Mouse (Mus musculus): ENCODE results near the gene Iscu. TPM values are rescaled to one million over a fixed set of nuclear protein-coding genes. Genes with fewer than 3 reads are reported as not detected.

Iscu gene
- polyA plus RNA-seq (2015; fragmentation: Nextera tagmentation; extraction: Ambion mirVana), result 111 and 112 TPM in 2 replicates

DNA sequence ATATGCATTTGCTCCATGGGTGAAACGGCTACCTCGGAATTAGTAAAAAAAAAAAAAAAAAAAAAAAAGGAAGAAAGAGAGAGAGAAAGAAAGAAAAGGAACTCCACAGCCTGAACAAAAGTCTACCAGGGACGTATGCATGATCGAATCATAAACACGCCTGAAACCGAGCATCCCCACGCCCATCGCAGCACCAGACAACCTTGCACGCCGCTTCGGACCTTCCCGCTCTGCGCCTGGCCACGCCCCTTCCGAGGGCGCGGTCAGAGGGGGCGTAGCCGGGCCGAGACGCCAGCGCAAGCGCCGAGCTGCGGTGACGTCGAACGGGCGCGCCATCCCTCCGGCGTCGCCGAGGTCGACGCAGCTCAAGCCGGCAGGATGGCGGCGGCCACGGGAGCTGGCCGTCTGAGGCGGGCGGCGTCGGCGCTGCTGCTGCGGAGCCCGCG, at the start of gene Iscu, which contains the start of gene Sart3:
Gene Iscu (plus strand): TSS at position 299 of the 446 bp plus-strand sequence.
Gene Sart3 (minus strand): TSS at position 61 of the 446 bp plus-strand sequence.
- Histone ChIP-seq H3K4me2 (peak within 1 kb of the TSS; percentile 94), H3K4me1 (peaks cover 20% of the 10 kb centered on the region), H3K36me3 (peaks cover 29% of the 10 kb centered on the region), H3K4me3 (replicated peaks) (peak within 1 kb of the TSS; percentile 100), H3K9ac (peak within 1 kb of the TSS; percentile 92), H3K27me3 (replicated peaks) (no peaks in the 10 kb centered on the region), H3K27ac (peak within 1 kb of the TSS; percentile 99), H3K9me3 (no peaks in the 10 kb centered on the region)
- ATAC-seq (ENCODE audit: insufficient read depth, low FRiP score, low read depth), result peak; percentile 89
- 0% methylated on average over 44 of the region's 49 CpGs for WGBS

DNA sequence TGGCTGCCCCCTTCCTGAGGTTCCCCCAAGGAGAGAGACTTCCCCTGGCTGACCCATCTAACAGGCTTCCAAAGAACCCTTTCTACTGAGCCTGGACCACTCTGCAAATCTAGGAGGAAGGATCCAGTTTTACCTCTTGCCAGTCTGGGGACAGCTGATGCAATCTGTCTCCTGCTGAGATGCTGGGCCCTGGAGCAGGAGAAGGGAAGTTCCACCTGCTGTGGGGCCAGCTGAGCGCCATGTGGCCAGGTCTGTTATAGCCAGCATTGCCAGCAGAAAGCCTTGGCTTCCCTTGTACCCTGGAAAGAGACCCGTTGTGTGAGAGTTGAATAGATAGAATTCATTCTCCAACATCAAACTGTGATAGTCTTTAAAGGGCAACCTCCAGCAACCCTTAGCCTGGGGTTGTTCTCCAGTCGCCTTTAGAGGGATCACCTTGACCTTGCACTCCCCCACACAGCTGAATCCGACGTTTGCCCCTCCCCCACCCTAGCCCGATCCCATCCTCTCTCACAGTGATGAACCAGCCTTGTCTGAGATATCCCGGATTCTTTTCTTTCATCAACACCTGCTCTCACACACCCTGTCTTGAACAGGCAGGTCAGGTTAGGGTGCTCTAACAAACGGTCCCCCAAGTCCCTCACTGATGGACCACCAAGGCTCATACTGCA, 48.8 kb upstream of the Iscu start:
- Histone ChIP-seq H3K4me2 (no peak overlapping the region), H3K9ac (no peak overlapping the region), H3K27me3 (replicated peaks) (no peaks in the 10 kb centered on the region), H3K9me3 (no peaks in the 10 kb centered on the region), H3K27ac (no peak overlapping the region), H3K4me3 (replicated peaks) (no peak overlapping the region), H3K4me1 (no peaks in the 10 kb centered on the region), H3K36me3 (no peaks in the 10 kb centered on the region)
- ATAC-seq (ENCODE audit: insufficient read depth, low FRiP score, low read depth), result no peak
- WGBS, result 32% methylated on average over 8 of the region's 8 CpGs

DNA sequence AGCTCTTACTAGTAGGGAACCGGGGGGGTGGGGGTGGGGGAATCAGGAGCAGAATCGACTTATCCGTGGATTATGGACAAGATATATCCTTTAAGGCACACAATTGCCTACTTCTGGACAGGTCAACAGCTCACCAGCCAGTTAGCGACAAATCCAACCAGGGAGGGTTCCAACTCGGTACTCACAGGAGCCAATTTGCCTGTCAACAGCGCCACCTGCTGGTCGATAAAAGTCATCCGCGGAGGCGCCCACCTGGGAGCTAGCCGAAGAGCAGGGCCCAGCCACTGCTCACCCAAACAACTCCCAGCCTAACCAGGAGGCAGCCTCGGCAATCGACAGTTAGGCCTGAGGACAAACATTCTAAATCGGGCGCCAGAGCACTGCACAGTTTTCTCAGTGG, 48.1 kb upstream of the Iscu start, which contains the start of gene 1700069L16Rik:
Gene 1700069L16Rik (minus strand): TSS at position 327 of the 400 bp plus-strand sequence.
- H3K4me3 ChIP-seq (replicated peaks), result no peak within 1 kb of the TSS

GRCm38 (mm10) chr5:113725417-113725816, 47.1 kb upstream of the Iscu start:
- no peak overlapping the region for H3K9ac ChIP-seq
- WGBS, result 68% methylated on average over 12 of the region's 12 CpGs
- no peak for ATAC-seq (ENCODE audit: insufficient read depth, low FRiP score, low read depth)
- no peaks in the 10 kb centered on the region for H3K9me3 ChIP-seq
- H3K36me3 ChIP-seq, result no peaks in the 10 kb centered on the region
- no peak overlapping the region for H3K27ac ChIP-seq
- H3K4me3 ChIP-seq (replicated peaks), result no peak overlapping the region
- no peaks in the 10 kb centered on the region for H3K4me1 ChIP-seq
- H3K27me3 ChIP-seq (replicated peaks), result no peaks in the 10 kb centered on the region
- H3K4me2 ChIP-seq, result no peak overlapping the region

More for the DNA sequence above, 48.1 kb upstream of the Iscu start, which contains the start of gene 1700069L16Rik:
- no peak within 1 kb of the TSS for H3K4me2 ChIP-seq
- no peaks in the 10 kb centered on the region for H3K4me1 ChIP-seq
- H3K27ac ChIP-seq, result no peak within 1 kb of the TSS
- WGBS, result 3% methylated on average over 15 of the region's 15 CpGs
- H3K9me3 ChIP-seq, result no peaks in the 10 kb centered on the region
- H3K27me3 ChIP-seq (replicated peaks), result no peaks in the 10 kb centered on the region
- no peaks in the 10 kb centered on the region for H3K36me3 ChIP-seq
- ATAC-seq (ENCODE audit: insufficient read depth, low FRiP score, low read depth), result peak; percentile 63; the same call in 1 of the 2 replicates
- no peak within 1 kb of the TSS for H3K9ac ChIP-seq

GRCm38 (mm10) chr5:113726618-113727017, 45.9 kb upstream of the Iscu start:
- H3K27me3 ChIP-seq (replicated peaks), result no peaks in the 10 kb centered on the region
- no peak overlapping the region for H3K4me3 ChIP-seq (replicated peaks)

GRCm38 (mm10) chr5:113727238-113727637, 45.3 kb upstream of the Iscu start:
- Histone ChIP-seq H3K27me3 (replicated peaks) (no peaks in the 10 kb centered on the region), H3K27ac (no peak overlapping the region), H3K9me3 (no peaks in the 10 kb centered on the region), H3K4me2 (no peak overlapping the region), H3K36me3 (no peaks in the 10 kb centered on the region), H3K4me1 (no peaks in the 10 kb centered on the region), H3K4me3 (replicated peaks) (no peak overlapping the region), H3K9ac (no peak overlapping the region)
- ATAC-seq (ENCODE audit: insufficient read depth, low FRiP score, low read depth), result no peak
- 54% methylated on average over 12 of the region's 12 CpGs for WGBS

More at GRCm38 (mm10) chr5:113726618-113727017, 45.9 kb upstream of the Iscu start:
- no peak overlapping the region for H3K27ac ChIP-seq
- no peak overlapping the region for H3K4me2 ChIP-seq
- H3K9me3 ChIP-seq, result no peaks in the 10 kb centered on the region
- no peak overlapping the region for H3K9ac ChIP-seq
- WGBS, result 66% methylated on average over 6 of the region's 6 CpGs
- H3K36me3 ChIP-seq, result no peaks in the 10 kb centered on the region
- no peaks in the 10 kb centered on the region for H3K4me1 ChIP-seq
- no peak for ATAC-seq (ENCODE audit: insufficient read depth, low FRiP score, low read depth)

DNA sequence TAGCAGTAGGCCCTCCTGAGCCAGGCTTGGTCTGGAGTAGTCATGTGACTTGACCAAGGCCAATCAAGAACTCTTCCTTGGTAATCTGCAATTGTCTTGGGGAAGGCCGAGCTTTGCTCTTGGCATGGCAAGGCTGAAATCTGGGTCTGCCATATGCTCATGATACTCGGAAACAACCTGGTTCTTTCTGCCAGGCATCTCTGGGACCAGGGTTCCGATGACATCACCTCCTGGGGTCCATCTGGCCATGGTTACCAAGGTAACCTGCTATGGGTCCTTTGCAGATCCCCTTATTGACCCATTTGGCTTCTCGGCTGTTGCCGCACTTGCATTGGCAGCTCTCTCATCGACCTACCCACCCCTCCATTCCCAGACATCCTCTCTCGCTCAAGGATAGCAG, 44.5 kb upstream of the Iscu start:
- Histone ChIP-seq H3K9ac (no peak overlapping the region), H3K9me3 (no peaks in the 10 kb centered on the region), H3K27me3 (replicated peaks) (no peaks in the 10 kb centered on the region), H3K36me3 (no peaks in the 10 kb centered on the region), H3K27ac (no peak overlapping the region), H3K4me2 (no peak overlapping the region), H3K4me1 (no peaks in the 10 kb centered on the region), H3K4me3 (replicated peaks) (no peak overlapping the region)
- no peak for ATAC-seq (ENCODE audit: insufficient read depth, low FRiP score, low read depth)
- WGBS, result 87% methylated on average over 7 of the region's 7 CpGs

DNA sequence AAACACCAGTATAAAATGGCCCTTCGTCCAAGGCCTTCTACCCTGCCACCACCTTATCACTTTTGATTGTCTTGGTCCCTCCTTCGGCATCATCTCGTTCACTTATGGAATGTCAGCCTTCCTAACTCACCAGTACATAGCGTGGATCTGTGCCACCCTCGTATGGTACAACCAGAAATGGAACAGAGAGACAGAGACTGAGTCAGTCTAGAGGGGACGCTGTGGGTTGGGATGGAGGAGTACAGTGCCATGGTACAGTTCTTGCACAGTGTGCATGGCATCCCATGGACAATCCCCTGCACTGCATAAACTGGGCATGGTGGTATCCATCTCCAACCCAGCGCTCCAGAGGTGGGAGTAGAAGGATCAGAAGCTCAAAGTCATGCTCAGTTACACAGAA, 43.9 kb upstream of the Iscu start:
- H3K9ac ChIP-seq, result no peak overlapping the region
- H3K27ac ChIP-seq, result no peak overlapping the region
- no peak for ATAC-seq (ENCODE audit: insufficient read depth, low FRiP score, low read depth)
- H3K27me3 ChIP-seq (replicated peaks), result no peaks in the 10 kb centered on the region
- H3K4me1 ChIP-seq, result no peaks in the 10 kb centered on the region
- H3K4me2 ChIP-seq, result no peak overlapping the region
- WGBS, result 81% methylated on average over 7 of the region's 7 CpGs
- no peaks in the 10 kb centered on the region for H3K9me3 ChIP-seq
- H3K4me3 ChIP-seq (replicated peaks), result no peak overlapping the region
- H3K36me3 ChIP-seq, result no peaks in the 10 kb centered on the region

GRCm38 (mm10) chr5:113730641-113731121, 41.9 kb upstream of the Iscu start:
- no peak overlapping the region for H3K9ac ChIP-seq
- 62% methylated on average over 7 of the region's 7 CpGs for WGBS
- ATAC-seq (ENCODE audit: insufficient read depth, low FRiP score, low read depth), result no peak

GRCm38 (mm10) chr5:113731174-113731573, 41.4 kb upstream of the Iscu start:
- no peak overlapping the region for H3K4me2 ChIP-seq
- peaks cover 3% of the 10 kb centered on the region; the same call in 1 of the 2 replicates for H3K4me1 ChIP-seq
- H3K4me3 ChIP-seq (replicated peaks), result no peak overlapping the region
- no peaks in the 10 kb centered on the region for H3K27me3 ChIP-seq (replicated peaks)
- no peak for ATAC-seq (ENCODE audit: insufficient read depth, low FRiP score, low read depth)
- no peaks in the 10 kb centered on the region for H3K36me3 ChIP-seq
- H3K9me3 ChIP-seq, result no peaks in the 10 kb centered on the region
- no peak overlapping the region for H3K27ac ChIP-seq
- no peak overlapping the region for H3K9ac ChIP-seq
- WGBS, result 85% methylated on average over 7 of the region's 7 CpGs

More at GRCm38 (mm10) chr5:113730641-113731121, 41.9 kb upstream of the Iscu start:
- Histone ChIP-seq H3K4me1 (0 out of 2 replicates have a peak, but pooled peaks cover 3% of the 10 kb centered on the region), H3K27me3 (replicated peaks) (no peaks in the 10 kb centered on the region), H3K36me3 (no peaks in the 10 kb centered on the region), H3K4me3 (replicated peaks) (no peak overlapping the region), H3K4me2 (no peak overlapping the region), H3K9me3 (no peaks in the 10 kb centered on the region), H3K27ac (no peak overlapping the region)

DNA sequence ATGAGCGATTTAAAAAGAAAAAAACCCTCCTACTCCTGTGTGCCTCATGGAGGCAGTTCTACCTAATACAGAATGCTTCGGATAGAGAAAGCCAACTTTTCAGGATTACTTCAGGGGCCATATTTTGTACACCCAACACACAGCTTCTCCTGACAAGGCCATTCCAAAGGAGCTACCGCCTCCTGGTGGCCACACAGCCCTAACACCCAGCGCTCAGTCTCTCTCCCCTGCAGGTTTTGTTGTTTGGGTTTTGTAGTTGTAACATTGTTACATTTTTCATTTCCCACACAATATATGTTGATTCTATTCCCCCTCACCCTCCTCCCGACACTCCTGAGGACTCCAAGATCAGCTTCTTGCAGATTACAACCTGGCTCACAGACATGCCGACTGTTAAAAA, 40.4 kb upstream of the Iscu start:
- H3K27me3 ChIP-seq (replicated peaks), result no peaks in the 10 kb centered on the region
- H3K4me3 ChIP-seq (replicated peaks), result no peak overlapping the region
- 23% methylated on average over 6 of the region's 6 CpGs for WGBS
- H3K27ac ChIP-seq, result no peak overlapping the region
- H3K4me1 ChIP-seq, result peaks cover 13% of the 10 kb centered on the region
- H3K4me2 ChIP-seq, result no peak overlapping the region
- no peaks in the 10 kb centered on the region for H3K36me3 ChIP-seq
- H3K9ac ChIP-seq, result no peak overlapping the region
- H3K9me3 ChIP-seq, result no peaks in the 10 kb centered on the region
- ATAC-seq (ENCODE audit: insufficient read depth, low FRiP score, low read depth), result no peak

- Histone ChIP-seq H3K9ac (no peak overlapping the region), H3K4me3 (replicated peaks) (no peak overlapping the region), H3K9me3 (no peaks in the 10 kb centered on the region), H3K4me2 (no peak overlapping the region), H3K36me3 (peaks cover 15% of the 10 kb centered on the region), H3K27ac (peak overlapping the region; percentile 85; the same call in 1 of the 2 replicates), H3K4me1 (peaks cover 14% of the 10 kb centered on the region), H3K27me3 (replicated peaks) (no peaks in the 10 kb centered on the region)
- no peak for ATAC-seq (ENCODE audit: insufficient read depth, low FRiP score, low read depth)
- WGBS, result 62% methylated on average over 5 of the region's 5 CpGs
These were observed 38.2 kb upstream of the Iscu start for GRCm38 (mm10) chr5:113734376-113734775.

Data from stomach, embryonic 15.5 days (tissue).